In genomic region chr2:30270134-30270533, GRCm38 (mm10) we compare ENCODE assay signal across 8 mouse cellular contexts. TPM values are rescaled to one million over a fixed set of nuclear protein-coding genes. Genes with fewer than 3 reads are reported as not detected.
A peak's percentile ranks its signal among the peaks of the same experiment; 100 is the strongest.
DNase-seq lines count a peak whose midpoint lies in the region; ATAC-seq lines count a peak whose summit lies in the region.

No protein-coding gene starts in this region.

- peaks cover 22% of the 10 kb centered on the region for H3K4me1 ChIP-seq in hindbrain, embryonic 15.5 days (replicated peaks)

- no peaks in the 10 kb centered on the region for H3K27me3 ChIP-seq in hindbrain, embryonic 15.5 days

- 0 out of 2 replicates have a peak overlapping the region, but pooled peaks have one; percentile 33 for H3K27ac ChIP-seq in hindbrain, embryonic 15.5 days (replicated peaks)

- no peak overlapping the region for H3K9ac ChIP-seq in hindbrain, embryonic 15.5 days

- H3K9me3 ChIP-seq in hindbrain, embryonic 15.5 days = no peaks in the 10 kb centered on the region

- 0 out of 2 replicates have a peak, but pooled peaks cover under 1% of the 10 kb centered on the region for H3K36me3 ChIP-seq in hindbrain, embryonic 15.5 days

- peak; percentile 66 for DNase-seq in testis, postnatal 14 days (ENCODE audit: low spot score)
- no peak for DNase-seq in testis, postnatal 10 days (ENCODE audit: low spot score)
- peak; percentile 80 to 86 for DNase-seq in cerebellum, postnatal 14 days
- peak; percentile 87 for DNase-seq in gastrocnemius, adult 18-20 months (ENCODE audit: low spot score)
- DNase-seq in left cerebral cortex, adult 11 months (ENCODE audit: low spot score) = peak; percentile 66
- peak; percentile 45 to 78 for DNase-seq in lung, postnatal 4 days
- peak; percentile 44 for DNase-seq in spleen, adult 12 weeks (ENCODE audit: low spot score)

- H3K4me3 ChIP-seq in hindbrain, embryonic 15.5 days = no peak overlapping the region

- H3K4me2 ChIP-seq in hindbrain, embryonic 15.5 days = no peak overlapping the region

- ATAC-seq in hindbrain, embryonic 15.5 days (ENCODE audit: low FRiP score, low read depth) = peak; percentile 76; the same call in 1 of the 2 replicates

- 76% methylated on average over 1 of the region's 1 CpGs for WGBS in hindbrain, embryonic 15.5 days

RNA-seq across cellular contexts. Expression of gene Phyhd1, which starts 4.1 kb away (rescaled TPM):
- 10 to 100 TPM; 10.4 to 18.7 TPM for total RNA-seq in gastrocnemius, adult 18-20 months (2021)
- 6.0 and 6.2 TPM in 2 replicates for polyA plus RNA-seq in hindbrain, embryonic 15.5 days (2015; fragmentation: Nextera tagmentation; extraction: Ambion mirVana)

RNA-seq across cellular contexts. Expression of gene Gm28038, which starts 10.7 kb away (rescaled TPM):
- 1 to 10 TPM in 1 of 2 experiments, not detected in 1; 1.1 TPM for total RNA-seq in gastrocnemius, adult 18-20 months (2021)
- polyA plus RNA-seq in hindbrain, embryonic 15.5 days (2015; fragmentation: Nextera tagmentation; extraction: Ambion mirVana) = not detected in 2 replicates

RNA-seq across cellular contexts. Expression of gene Dolk, which starts 16.0 kb away (rescaled TPM):
- total RNA-seq in gastrocnemius, adult 18-20 months (2021) = 10 to 100 TPM; 20.9 to 22.4 TPM
- polyA plus RNA-seq in hindbrain, embryonic 15.5 days (2015; fragmentation: Nextera tagmentation; extraction: Ambion mirVana) = 39.1 and 39.7 TPM in 2 replicates

RNA-seq across cellular contexts. Expression of gene Nup188, which starts 16.1 kb away (rescaled TPM):
- total RNA-seq in gastrocnemius, adult 18-20 months (2021) = 1 to 10 TPM; 6.8 to 7.8 TPM
- 15.7 and 20.9 TPM in 2 replicates for polyA plus RNA-seq in hindbrain, embryonic 15.5 days (2015; fragmentation: Nextera tagmentation; extraction: Ambion mirVana)

RNA-seq across cellular contexts. Expression of gene Gm28035, which starts 29.8 kb away (rescaled TPM):
- 1 to 10 TPM in 1 of 2 experiments, under 1 TPM in 1; 0.55 to 1.2 TPM for total RNA-seq in gastrocnemius, adult 18-20 months (2021)
- polyA plus RNA-seq in hindbrain, embryonic 15.5 days (2015; fragmentation: Nextera tagmentation; extraction: Ambion mirVana) = 0.18 and 0.26 TPM in 2 replicates
